Mouse (Mus musculus) brain, embryonic 14.5 days (tissue): Measurements from ENCODE around the gene Timp2.

Experiments used
- CTCF ChIP-seq: fragments of 200-500 bp; IDR thresholded peaks from 2 replicates; pipeline ENCODE4 v1.5.1; 2012; ENCODE audit warnings: inconsistent platforms, mild to moderate bottlenecking, moderate library complexity, borderline replicate concordance; ENCODE audit not compliant: insufficient read depth, insufficient read length; ENCODE audit errors: extremely low read depth
- POLR2A ChIP-seq: fragments of 200-500 bp; IDR thresholded peaks from 2 replicates; pipeline ENCODE4 v1.6.1; 2012; ENCODE audit warnings: mild to moderate bottlenecking, inconsistent platforms, borderline replicate concordance; ENCODE audit not compliant: poor library complexity, insufficient read depth, insufficient read length, severe bottlenecking; ENCODE audit errors: extremely low read depth

- TF ChIP-seq CTCF, result no peak
- TF ChIP-seq POLR2A, result no peak
Measured at GRCm38 (mm10) chr11:118259580-118259979, 96.0 kb downstream of the Timp2 start.
